Mouse (Mus musculus): ENCODE measurements around the gene Zfp866. TPM values are rescaled to one million over a fixed set of nuclear protein-coding genes. Genes with fewer than 3 reads are reported as not detected.

The Zfp866 gene
- total and polyA plus RNA-seq, 2 experiments = 4.6 to 13.1 TPM

GRCm38 (mm10) chr8:69802216-69802615 lies 11.2 kb upstream of the Zfp866 start:
- Histone ChIP-seq H3K4me3 (ENCODE audit: insufficient read depth, low read depth, low read length) (no peak overlapping the region), H3K36me3 (ENCODE audit: control insufficient read depth, insufficient read depth, low read length) (peaks cover 52% of the 10 kb centered on the region), H3K79me2 (ENCODE audit: control insufficient read depth, insufficient read depth, low read length) (no peaks in the 10 kb centered on the region), H3K4me1 (ENCODE audit: control insufficient read depth, insufficient read depth, low read length) (no peaks in the 10 kb centered on the region), H3K27me3 (ENCODE audit: control insufficient read depth, insufficient read depth, low read length) (no peaks in the 10 kb centered on the region), H3K9ac (ENCODE audit: low read depth, low read length) (no peak overlapping the region), H3K27ac (replicated peaks; ENCODE audit: insufficient read depth, low read depth, low read length) (no peak overlapping the region)
- no peak for DNase-seq (ENCODE audit: extremely low read depth, low read depth, low spot score)
- TF ChIP-seq CTCF (IDR thresholded peaks at IDR 0.05; ENCODE audit: low read depth, low read length) = no peak
- no peak for TF ChIP-seq POLR2A (IDR thresholded peaks at IDR 0.05; ENCODE audit: extremely low read depth, insufficient read depth, low read length)

- Histone ChIP-seq H3K79me2 (ENCODE audit: control insufficient read depth, insufficient read depth, low read length) (no peaks in the 10 kb centered on the region), H3K4me3 (ENCODE audit: insufficient read depth, low read depth, low read length) (no peak overlapping the region), H3K36me3 (ENCODE audit: control insufficient read depth, insufficient read depth, low read length) (peaks cover 52% of the 10 kb centered on the region), H3K9ac (ENCODE audit: low read depth, low read length) (no peak overlapping the region), H3K4me1 (ENCODE audit: control insufficient read depth, insufficient read depth, low read length) (no peaks in the 10 kb centered on the region), H3K27me3 (ENCODE audit: control insufficient read depth, insufficient read depth, low read length) (no peaks in the 10 kb centered on the region), H3K27ac (replicated peaks; ENCODE audit: insufficient read depth, low read depth, low read length) (no peak overlapping the region)
- no peak for DNase-seq (ENCODE audit: extremely low read depth, low read depth, low spot score)
- TF ChIP-seq POLR2A (IDR thresholded peaks at IDR 0.05; ENCODE audit: extremely low read depth, insufficient read depth, low read length) = no peak
- no peak for TF ChIP-seq CTCF (IDR thresholded peaks at IDR 0.05; ENCODE audit: low read depth, low read length)
- over 99% methylated on average over 4 of the region's 4 CpGs for WGBS
Measured at GRCm38 (mm10) chr8:69801796-69802195, 10.8 kb upstream of the Zfp866 start.

- Histone ChIP-seq H3K4me1 (ENCODE audit: control insufficient read depth, insufficient read depth, low read length) (no peaks in the 10 kb centered on the region), H3K9ac (ENCODE audit: low read depth, low read length) (no peak overlapping the region), H3K27ac (replicated peaks; ENCODE audit: insufficient read depth, low read depth, low read length) (no peak overlapping the region), H3K4me3 (ENCODE audit: insufficient read depth, low read depth, low read length) (no peak overlapping the region), H3K36me3 (ENCODE audit: control insufficient read depth, insufficient read depth, low read length) (peaks cover 51% of the 10 kb centered on the region), H3K27me3 (ENCODE audit: control insufficient read depth, insufficient read depth, low read length) (no peaks in the 10 kb centered on the region), H3K79me2 (ENCODE audit: control insufficient read depth, insufficient read depth, low read length) (no peaks in the 10 kb centered on the region)
- DNase-seq (ENCODE audit: extremely low read depth, low read depth, low spot score) = no peak
- TF ChIP-seq CTCF (IDR thresholded peaks at IDR 0.05; ENCODE audit: low read depth, low read length) (no peak), POLR2A (IDR thresholded peaks at IDR 0.05; ENCODE audit: extremely low read depth, insufficient read depth, low read length) (no peak)
- 91% methylated on average over 5 of the region's 5 CpGs for WGBS
Measured at GRCm38 (mm10) chr8:69799946-69800345, 9.0 kb upstream of the Zfp866 start.

DNA sequence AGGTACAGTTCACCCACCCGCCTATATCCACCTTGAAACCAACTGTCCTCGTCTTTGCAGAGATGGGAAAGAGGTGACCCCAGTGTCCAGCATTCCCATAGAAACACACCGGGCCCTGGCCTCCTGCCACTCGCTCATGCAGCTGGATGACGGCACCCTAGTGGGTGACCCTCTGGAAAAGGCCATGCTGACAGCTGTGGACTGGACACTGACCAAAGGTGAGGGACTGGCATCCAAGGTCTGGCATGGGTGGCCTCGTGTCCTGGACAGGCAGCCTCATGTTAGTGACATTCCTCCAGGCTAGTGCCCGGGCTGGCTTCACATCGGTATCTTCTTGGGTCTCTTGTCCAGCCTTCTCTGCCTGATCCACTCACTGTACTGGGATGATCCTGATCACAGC lies 8.3 kb upstream of the Zfp866 start:
- TF ChIP-seq POLR2A (IDR thresholded peaks at IDR 0.05; ENCODE audit: extremely low read depth, insufficient read depth, low read length) (no peak), CTCF (IDR thresholded peaks at IDR 0.05; ENCODE audit: low read depth, low read length) (no peak)
- no peak overlapping the region for H3K4me3 ChIP-seq (ENCODE audit: insufficient read depth, low read depth, low read length)
- H3K79me2 ChIP-seq (ENCODE audit: control insufficient read depth, insufficient read depth, low read length) = no peaks in the 10 kb centered on the region
- DNase-seq (ENCODE audit: extremely low read depth, low read depth, low spot score) = no peak
- no peaks in the 10 kb centered on the region for H3K27me3 ChIP-seq (ENCODE audit: control insufficient read depth, insufficient read depth, low read length)
- H3K9ac ChIP-seq (ENCODE audit: low read depth, low read length) = no peak overlapping the region
- H3K4me1 ChIP-seq (ENCODE audit: control insufficient read depth, insufficient read depth, low read length) = no peaks in the 10 kb centered on the region
- H3K36me3 ChIP-seq (ENCODE audit: control insufficient read depth, insufficient read depth, low read length) = peaks cover 56% of the 10 kb centered on the region
- WGBS = 94% methylated on average over 8 of the region's 8 CpGs
- H3K27ac ChIP-seq (replicated peaks; ENCODE audit: insufficient read depth, low read depth, low read length) = no peak overlapping the region

- no peak for DNase-seq (ENCODE audit: extremely low read depth, low read depth, low spot score)
- Histone ChIP-seq H3K27me3 (ENCODE audit: control insufficient read depth, insufficient read depth, low read length) (no peaks in the 10 kb centered on the region), H3K27ac (replicated peaks; ENCODE audit: insufficient read depth, low read depth, low read length) (no peak overlapping the region), H3K4me1 (ENCODE audit: control insufficient read depth, insufficient read depth, low read length) (0 out of 2 replicates have a peak, but pooled peaks cover 3% of the 10 kb centered on the region), H3K9ac (ENCODE audit: low read depth, low read length) (no peak overlapping the region), H3K4me3 (ENCODE audit: insufficient read depth, low read depth, low read length) (no peak overlapping the region), H3K36me3 (ENCODE audit: control insufficient read depth, insufficient read depth, low read length) (peaks cover 54% of the 10 kb centered on the region), H3K79me2 (ENCODE audit: control insufficient read depth, insufficient read depth, low read length) (no peaks in the 10 kb centered on the region)
- 94% methylated on average over 10 of the region's 10 CpGs for WGBS
- no peak for TF ChIP-seq POLR2A (IDR thresholded peaks at IDR 0.05; ENCODE audit: extremely low read depth, insufficient read depth, low read length)
Measured at GRCm38 (mm10) chr8:69797661-69798060, 6.7 kb upstream of the Zfp866 start.

DNA sequence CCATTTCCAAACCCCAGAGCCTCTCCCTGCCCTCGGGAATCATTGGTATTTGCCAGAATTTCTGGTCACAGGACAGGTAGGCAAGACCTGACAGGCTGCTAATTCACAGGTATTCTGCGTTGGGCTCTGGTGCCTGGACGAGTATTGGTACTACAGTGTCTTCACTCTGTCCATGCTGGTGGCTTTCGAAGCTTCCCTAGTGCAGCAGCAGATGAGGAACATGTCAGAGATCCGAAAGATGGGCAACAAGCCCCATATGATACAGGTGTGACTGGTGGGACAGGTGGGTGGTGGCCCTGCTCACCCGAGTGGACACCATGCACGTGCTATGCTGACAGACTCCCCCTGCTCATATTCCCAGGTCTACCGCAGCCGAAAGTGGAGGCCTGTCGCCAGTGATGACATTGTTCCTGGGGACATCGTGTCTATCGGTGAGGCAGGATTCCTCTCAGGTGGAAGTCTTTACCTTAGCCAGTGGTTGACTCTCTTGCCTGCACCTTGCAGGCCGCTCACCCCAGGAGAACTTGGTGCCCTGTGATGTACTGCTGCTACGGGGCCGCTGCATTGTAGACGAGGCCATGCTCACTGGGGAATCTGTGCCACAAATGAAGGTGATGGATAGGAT lies 5.9 kb upstream of the Zfp866 start:
- Histone ChIP-seq H3K4me3 (ENCODE audit: insufficient read depth, low read depth, low read length) (no peak overlapping the region), H3K36me3 (ENCODE audit: control insufficient read depth, insufficient read depth, low read length) (peaks cover 46% of the 10 kb centered on the region), H3K79me2 (ENCODE audit: control insufficient read depth, insufficient read depth, low read length) (no peaks in the 10 kb centered on the region), H3K9ac (ENCODE audit: low read depth, low read length) (no peak overlapping the region), H3K27ac (replicated peaks; ENCODE audit: insufficient read depth, low read depth, low read length) (no peak overlapping the region), H3K4me1 (ENCODE audit: control insufficient read depth, insufficient read depth, low read length) (0 out of 2 replicates have a peak, but pooled peaks cover 6% of the 10 kb centered on the region), H3K27me3 (ENCODE audit: control insufficient read depth, insufficient read depth, low read length) (no peaks in the 10 kb centered on the region)
- WGBS = 96% methylated on average over 16 of the region's 16 CpGs
- TF ChIP-seq POLR2A (IDR thresholded peaks at IDR 0.05; ENCODE audit: extremely low read depth, insufficient read depth, low read length) = no peak
- TF ChIP-seq CTCF (IDR thresholded peaks at IDR 0.05; ENCODE audit: low read depth, low read length) = no peak
- DNase-seq (ENCODE audit: extremely low read depth, low read depth, low spot score) = no peak
